Mouse (Mus musculus): ENCODE results near the gene Kazn.

DNA sequence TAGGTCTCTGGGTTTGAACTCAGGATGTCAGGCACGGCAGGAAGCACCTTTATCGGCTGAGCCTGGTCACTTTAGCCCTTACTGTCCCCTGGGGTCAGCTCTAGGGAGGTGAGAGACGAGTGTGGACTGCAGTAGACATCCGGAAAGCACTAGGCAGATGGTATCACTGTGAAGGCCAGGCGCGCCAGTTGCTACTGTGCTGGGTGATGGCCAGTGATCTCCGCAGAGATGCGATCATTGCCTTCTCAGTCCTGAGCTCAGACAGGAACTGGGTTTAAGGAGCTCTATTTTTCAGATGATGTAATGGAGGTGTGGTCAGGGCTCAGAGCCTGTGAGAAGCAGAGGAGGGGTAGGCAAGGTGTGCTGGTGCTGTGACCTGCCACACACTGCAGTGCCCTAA lies 183.6 kb downstream of the Kazn start:
- TF ChIP-seq POLR2A (IDR thresholded peaks at IDR 0.05; ENCODE audit: extremely low read depth, insufficient read depth, low read length) (no peak), CTCF (IDR thresholded peaks at IDR 0.05; ENCODE audit: extremely low read depth, insufficient read depth, low read length) (no peak)

Data from cortical plate, adult 2 months (tissue).